Mouse (Mus musculus) kidney, adult 8-10 months (tissue): ENCODE data around the gene Dip2c.

Source experiments
- DNase-seq, 2 experiments: peaks; one replicate each; pipeline ENCODE4 v3.0.0; 2022

Gene Dip2c

GRCm38 (mm10) chr13:9562099-9562498, 285.8 kb downstream of the Dip2c start:
- no peak for DNase-seq

GRCm38 (mm10) chr13:9562921-9563320, 286.6 kb downstream of the Dip2c start:
- peak; percentile 13 to 42 for DNase-seq

DNA sequence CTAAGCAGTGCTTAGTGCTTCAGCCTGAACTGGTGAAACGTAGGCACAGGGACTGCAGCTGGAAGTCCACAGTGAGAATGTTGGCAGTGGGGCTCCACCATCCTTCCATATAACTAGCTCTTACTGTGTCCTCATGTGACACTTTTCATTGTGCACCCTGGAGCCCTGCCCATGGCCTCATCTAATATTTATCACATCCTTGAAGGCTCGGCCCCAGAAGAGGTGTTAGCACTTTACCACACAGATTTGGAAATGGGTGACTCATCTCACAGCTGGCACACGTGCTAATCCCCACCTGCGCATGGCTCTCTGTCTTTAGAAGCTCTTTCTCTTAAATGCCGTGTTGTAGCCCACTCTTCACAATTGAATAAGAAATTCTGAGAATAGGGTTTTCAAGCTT, 292.5 kb downstream of the Dip2c start:
- DNase-seq = no peak

DNA sequence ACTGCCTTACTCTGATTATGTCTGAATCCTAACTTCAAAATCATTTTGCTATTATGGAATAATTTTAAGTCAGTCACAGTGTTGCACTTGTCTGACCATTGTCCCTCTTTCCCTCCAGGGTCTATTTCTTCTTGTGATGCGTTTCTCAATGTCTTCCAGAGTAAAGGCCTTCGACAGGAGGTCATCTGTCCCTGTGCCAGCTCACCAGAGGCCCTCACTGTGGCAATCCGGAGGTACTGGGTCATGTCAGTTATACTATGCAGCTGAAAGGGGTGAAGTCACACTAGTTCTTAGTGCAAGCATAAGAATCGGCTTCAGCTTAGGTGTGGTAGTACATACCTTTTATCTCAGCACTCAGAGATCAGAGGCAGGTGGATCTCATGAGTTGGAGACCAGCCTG, 300.4 kb downstream of the Dip2c start:
- no peak for DNase-seq

DNA sequence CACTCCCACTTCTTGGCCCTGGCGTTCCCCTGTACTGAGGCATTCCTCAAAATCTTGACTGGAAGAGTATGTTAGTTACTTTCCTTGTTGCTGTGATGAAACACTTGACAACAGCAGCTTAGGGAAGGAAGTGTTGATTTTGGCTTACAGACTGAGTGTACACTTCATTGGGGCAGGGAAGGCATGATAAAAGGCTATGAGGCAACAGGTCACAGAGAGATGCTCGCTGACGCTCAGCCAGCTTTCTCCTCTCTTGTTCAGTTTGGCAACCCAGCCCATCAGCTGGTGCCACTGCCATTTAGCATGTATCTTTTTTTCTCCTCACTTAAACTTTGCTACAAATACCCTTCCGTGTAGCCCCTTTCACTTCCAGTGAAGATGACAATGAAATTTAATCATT, 302.1 kb downstream of the Dip2c start:
- peak; percentile 6 to 11 for DNase-seq

DNA sequence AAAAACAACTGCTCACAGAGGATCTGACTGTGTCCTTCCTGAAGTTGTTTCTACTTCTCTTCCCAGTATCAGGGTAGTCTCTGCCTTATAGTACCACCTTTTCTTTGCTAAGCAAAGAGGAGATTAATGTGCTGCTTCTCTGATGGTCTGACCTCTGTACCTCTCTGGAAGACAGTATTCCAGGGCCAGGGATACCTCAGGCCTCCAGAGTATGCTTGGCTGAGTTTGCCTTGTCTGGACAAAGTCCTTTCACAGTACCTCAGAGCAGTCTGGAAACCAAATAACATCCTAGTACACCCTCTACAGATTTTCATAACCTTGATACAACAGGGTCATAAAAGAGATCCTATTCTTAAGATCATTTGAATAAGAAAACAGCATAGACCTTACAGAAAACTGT, 305.5 kb downstream of the Dip2c start:
- DNase-seq = peak; percentile 57 to 66

- no peak for DNase-seq
These were observed 307.3 kb downstream of the Dip2c start for GRCm38 (mm10) chr13:9583579-9583978.

- no peak for DNase-seq
These were observed 323.2 kb downstream of the Dip2c start for GRCm38 (mm10) chr13:9599334-9600096.

DNA sequence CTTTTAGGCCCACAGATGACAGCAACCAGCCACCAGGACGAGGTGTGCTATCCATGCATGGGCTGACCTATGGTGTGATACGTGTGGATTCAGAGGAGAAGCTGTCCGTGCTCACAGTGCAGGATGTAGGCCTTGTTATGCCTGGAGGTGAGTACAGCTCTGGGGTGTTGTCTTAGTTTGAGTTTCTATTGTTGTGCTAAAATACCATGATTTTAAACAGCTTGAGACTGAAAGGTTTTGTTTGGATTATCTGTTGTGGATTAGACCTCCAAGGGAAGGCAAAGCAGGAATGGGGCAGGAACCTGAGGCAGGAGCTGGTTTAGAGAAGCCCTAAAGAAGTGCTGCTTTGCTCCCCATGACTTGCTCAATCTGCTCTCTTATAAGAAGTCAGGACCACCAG, 325.0 kb downstream of the Dip2c start:
- no peak for DNase-seq

DNA sequence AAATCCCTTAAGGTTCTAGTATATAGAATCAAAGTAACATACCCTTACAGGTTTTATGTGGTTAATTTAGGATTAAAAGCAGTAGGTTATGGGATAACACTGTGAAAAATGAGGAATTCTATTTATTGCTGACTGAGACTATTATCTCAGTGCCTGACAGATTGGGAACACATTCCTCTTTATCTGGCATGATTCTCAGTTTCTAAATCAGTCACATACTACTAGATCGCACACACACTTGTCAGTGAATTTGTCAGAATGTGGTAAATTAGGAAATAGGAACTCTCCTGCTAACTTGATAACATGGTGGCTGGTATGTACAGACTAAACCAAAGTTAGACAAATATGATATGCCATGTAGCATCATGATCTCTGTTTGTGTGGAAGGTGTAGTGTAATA, 334.9 kb downstream of the Dip2c start:
- DNase-seq = no peak

- no peak for DNase-seq
These were observed 356.4 kb downstream of the Dip2c start for GRCm38 (mm10) chr13:9632684-9633083.

GRCm38 (mm10) chr13:9635951-9636350, 359.6 kb downstream of the Dip2c start:
- no peak for DNase-seq

DNA sequence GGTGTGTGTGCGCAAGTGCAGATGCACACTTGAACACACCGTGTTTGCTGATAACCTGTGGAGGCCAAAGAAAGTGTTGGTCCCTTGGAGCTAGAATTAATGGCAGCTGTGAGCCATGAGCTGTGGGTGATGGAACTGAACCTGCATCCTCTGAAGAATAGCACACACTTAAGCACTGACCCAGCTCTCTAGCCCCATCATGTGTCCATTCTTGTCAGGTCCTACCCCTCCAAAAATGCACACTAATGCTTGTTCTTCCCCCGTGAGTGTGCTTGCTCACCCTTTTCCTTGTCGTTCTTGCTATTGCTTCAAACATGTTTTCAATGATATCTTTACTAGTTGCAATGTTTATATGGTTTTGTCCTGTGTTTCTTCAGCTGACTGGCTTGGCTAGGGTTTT, 360.2 kb downstream of the Dip2c start:
- peak; percentile 4 to 39 for DNase-seq

- no peak for DNase-seq
These were observed 361.6 kb downstream of the Dip2c start for GRCm38 (mm10) chr13:9637949-9638348.

DNA sequence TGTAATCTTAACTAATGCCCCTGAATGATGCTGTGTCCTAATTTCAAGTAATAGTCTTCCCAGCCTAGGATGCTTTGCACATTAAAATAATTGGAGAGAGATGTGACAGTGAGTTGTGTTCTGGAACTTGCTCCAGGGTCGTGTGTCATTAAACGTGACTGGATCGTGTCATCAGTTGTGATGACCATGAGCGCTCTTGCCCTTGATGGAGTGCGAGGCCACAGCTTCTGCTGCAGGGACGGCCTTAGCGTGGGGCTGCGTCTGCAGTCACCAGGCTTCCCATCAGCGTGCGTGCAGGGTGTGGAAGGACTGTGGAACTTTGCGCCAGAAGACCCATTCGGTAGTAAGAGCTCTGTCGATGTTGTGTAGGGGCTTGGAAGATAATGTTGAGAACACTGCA, 372.4 kb downstream of the Dip2c start:
- DNase-seq = no peak

DNA sequence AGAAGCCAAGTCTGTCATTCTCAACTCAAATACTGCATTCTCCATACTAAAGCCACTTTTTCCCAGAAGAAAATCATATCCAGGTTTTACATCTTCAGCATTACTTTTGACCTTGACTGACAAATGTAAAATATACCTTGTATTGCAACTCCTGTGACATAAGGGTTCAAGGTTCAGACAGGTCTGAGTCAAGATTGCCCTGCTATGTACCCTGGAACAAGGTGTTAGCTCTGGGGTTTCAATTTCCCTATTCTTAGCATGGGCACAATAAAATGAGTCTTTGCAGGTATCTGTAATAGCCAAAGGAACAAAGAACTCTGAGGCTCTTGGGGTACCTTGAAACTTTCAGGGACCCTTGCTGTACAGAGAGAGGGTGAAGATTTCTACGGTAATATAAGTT, 373.6 kb downstream of the Dip2c start:
- no peak for DNase-seq

GRCm38 (mm10) chr13:9650580-9650979, 374.3 kb downstream of the Dip2c start:
- no peak for DNase-seq

- DNase-seq = no peak
These were observed 376.7 kb downstream of the Dip2c start for GRCm38 (mm10) chr13:9653018-9653417.

DNA sequence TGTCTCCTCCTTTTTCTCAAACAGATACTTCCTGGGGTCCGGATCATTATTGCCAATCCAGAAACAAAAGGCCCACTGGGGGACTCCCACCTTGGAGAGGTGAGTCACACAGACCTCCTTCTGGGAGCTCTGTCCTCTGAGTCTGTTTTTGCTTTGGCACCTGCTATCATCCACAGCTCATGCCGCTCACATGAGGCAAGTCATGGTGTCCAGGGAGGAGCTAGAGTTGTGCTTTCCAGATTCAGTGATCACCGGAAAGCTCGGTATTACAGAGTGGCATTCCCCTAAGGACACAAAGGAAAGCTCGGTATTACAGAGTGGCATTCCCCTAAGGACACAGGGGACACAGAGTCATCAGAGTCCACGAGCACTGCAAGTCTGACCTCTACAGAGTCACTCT, 380.3 kb downstream of the Dip2c start:
- no peak for DNase-seq

DNA sequence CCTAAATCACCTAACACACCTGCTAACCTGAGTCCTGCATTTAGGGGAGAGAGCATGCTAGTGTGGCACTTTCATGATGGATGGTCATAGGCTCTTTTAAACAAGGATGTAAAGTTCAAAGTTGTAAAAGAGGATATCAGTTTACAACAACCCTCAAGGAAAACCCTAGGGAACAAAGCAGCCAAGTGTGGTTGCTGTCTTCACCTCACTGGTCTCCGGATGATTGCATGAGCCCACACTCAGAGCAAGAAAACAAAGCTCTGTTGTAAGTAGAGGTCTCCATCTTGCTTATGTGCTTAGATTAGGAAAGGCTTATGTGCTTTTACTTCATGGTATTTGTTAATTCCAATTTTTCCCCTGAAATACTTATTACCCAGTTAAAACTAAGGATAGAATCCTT, 384.4 kb downstream of the Dip2c start:
- DNase-seq = no peak

- no peak for DNase-seq
These were observed 387.3 kb downstream of the Dip2c start for GRCm38 (mm10) chr13:9663593-9663992.

DNA sequence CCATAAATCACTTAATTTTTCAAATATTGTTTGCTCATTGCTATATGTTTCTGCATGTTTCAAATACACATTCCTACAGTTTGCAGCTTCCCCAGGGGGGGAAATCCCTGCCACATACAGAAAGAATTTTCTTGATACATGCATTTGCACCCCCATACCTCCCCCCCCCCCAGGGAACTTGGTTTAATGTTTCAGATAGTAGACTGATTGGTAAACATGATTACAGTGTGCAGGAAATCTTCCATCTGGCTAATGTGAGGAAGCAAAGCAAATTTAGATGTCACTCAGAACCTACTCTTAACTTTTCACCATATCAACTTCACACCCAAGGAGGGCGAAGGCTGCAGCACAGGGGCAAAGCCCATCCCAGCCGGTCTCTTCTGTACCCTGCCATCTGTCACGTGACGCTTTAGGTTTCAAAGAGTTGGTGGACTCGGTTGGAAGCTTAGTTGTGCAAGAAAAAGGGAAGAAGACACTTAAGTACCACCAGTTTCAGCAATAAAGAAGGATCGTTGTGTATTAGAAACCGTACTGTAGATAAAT, 391.7 kb downstream of the Dip2c start:
- DNase-seq = no peak

- DNase-seq = no peak
These were observed 392.9 kb downstream of the Dip2c start for GRCm38 (mm10) chr13:9669246-9669645.

GRCm38 (mm10) chr13:9674126-9674525, 397.8 kb downstream of the Dip2c start:
- DNase-seq = no peak

DNA sequence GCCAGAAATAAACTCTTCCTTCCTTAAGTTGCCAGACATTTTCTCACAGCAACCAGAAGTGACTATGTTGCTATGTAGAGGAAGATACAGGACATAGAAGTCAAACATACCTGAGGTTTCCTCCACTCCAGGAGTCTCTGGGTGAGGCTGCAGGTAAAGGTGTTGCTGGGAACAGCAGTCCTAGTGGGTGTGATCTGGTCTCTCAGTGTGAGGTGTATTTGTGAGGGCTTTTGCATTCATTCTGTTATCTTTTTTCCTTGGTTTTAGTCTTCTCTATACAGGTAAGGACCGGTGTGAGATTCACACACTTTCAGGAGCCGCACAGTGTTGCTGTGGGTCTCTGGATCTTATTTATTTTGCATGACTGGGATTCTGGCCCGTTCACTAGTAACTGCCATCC, 405.2 kb downstream of the Dip2c start:
- DNase-seq = no peak
